Mouse (Mus musculus) monocyte, adult 59 days (primary cell): ENCODE measurements around the gene Tead2. TPM values are rescaled to one million over a fixed set of nuclear protein-coding genes. Genes with fewer than 3 reads are reported as not detected.

Source experiments
- total RNA-seq, 2 experiments: library from RNA; stranded (reverse); gene quantifications; one replicate each; pipeline ENCODE4 v1.2.4; 2023

Tead2 gene
- 1 to 10 TPM in 1 of 2 experiments, under 1 TPM in 1; 0.46 to 3.1 TPM for total RNA-seq

GRCm38 (mm10) chr7:45215673-45216441, at the start of gene Tead2:
TSS of gene Tead2 (plus strand) at chr7:45215753.

DNA sequence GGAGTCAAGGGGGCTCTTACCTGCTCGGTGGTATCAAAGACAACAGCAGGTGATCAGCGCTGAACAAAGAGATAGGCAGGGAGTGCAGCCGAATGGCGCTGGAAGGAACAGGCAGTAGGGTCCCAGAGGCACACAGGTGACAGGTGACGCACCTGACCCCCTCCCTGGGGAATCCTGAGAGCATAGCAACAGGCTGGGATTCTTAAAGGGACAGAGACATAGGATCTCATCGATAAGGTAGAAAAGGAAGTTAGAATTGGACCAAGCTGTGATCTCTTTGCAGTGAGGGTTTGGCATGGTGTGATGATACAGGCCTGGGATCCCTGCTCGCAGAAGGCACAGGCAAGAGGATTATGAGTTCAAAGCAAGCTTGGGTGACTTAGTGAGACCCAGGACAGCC, 36.1 kb upstream of the Tead2 start, which contains the start of gene Gfy:
Gene Gfy, minus strand, starts transcription at position 101 of the 400 bp plus-strand sequence.

GRCm38 (mm10) chr7:45180896-45181477, 34.6 kb upstream of the Tead2 start, which contains the start of gene Pth2:
TSS of gene Pth2 (plus strand) at chr7:45180995.

GRCm38 (mm10) chr7:45204380-45205143, 11.0 kb upstream of the Tead2 start, which contains the start of gene Ccdc155:
TSS of gene Ccdc155 (minus strand) at chr7:45204892.

DNA sequence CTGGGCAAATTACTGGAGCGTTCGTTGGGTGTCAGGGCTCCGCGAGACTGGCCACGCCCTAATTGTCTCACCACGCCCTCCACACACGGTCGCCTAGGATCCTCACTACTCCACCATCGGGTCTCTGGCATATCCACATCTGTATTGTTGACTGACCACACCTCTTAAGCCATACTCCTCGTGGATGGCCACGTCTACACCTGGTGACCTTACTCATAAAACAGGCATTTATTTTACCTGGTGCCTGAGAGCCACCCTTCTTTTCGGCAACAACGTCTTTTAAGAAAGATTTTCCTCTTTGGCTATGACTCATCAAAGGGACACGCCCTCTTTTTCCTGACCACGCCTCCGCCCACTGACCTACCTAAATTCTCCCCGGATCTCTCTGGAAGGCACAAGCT, 3.7 kb upstream of the Tead2 start, which contains the start of gene Dkkl1:
Gene Dkkl1, minus strand, starts transcription at position 297 of the 401 bp plus-strand sequence.

DNA sequence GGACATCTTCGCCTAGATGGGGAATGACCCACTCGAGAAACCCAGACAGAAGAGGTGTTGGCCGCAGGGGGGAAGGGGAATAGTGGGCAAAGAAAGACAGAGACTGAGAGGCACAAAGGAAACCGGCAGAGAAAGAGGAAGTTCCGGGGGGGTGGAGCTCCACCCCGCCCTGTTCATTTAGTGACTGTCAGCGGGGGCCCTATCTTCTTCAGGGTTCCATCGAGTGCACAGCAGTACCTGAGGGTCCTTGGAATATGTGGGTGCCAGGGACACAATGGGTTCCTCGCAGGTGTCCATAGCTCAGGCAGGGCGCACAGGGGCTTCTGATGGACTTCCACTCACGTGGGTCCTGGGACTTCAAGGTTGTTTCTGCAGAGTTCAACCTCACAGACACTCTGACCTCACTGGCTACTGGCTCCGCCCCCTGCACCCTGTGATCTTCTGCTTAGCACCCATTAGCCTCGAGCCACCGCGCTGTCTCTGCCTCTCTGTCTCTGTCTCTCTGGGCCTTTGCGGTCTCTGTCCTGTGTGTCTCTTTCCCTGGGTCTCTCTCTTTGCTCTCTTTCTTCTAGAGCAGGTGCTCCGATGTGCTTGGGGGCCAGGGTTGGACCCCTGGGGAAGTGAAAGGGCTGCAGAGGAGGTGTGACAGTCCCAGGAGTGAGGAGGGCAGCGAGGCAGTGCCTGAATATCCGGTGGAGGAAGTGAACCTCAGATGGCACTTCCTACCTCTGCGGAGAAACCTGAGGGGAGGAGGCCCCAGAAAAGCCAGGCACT, 23.4 kb downstream of the Tead2 start, which contains the start of gene Cd37:
Gene Cd37, minus strand, starts transcription at position 393 of the 774 bp plus-strand sequence.

DNA sequence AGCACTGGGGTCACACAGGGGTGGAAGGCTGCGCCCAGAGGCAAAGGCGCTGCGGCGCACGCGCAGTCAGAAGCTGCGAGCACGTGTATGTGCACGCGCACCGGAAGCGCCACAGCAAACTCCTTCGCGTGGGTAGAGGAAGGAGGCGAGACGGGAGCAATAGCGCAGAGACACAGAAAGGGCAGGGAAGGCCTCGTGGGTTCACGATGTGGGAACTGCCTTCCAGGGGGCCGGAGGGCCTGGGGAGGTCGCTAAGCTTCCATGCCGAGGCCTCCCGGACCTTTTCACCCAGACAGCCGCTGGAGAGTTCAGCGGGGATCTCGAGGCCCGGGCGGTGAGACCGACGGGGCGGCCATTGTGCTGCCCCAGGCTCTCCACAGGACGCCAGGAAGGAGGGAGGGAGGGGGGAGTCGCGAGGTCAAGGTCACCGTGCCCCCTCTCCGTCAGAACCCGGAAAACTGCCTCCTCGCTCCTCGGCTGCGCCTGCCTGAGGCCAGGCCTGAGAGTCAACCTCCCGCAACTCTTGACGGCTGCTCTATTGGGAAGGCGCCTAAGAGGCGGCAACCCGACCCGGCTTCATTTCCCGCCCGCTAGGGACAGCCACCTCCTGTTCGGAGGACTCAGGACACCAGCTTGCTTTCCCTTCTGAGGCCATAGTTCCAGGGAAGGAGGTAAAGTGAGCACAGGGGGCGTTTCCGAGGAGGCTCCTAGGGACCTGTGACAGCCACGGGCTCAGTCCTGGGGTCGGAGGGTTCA, 25.3 kb downstream of the Tead2 start, which contains the start of gene Slc6a16:
Gene Slc6a16, plus strand, starts transcription at position 453 of the 756 bp plus-strand sequence.

DNA sequence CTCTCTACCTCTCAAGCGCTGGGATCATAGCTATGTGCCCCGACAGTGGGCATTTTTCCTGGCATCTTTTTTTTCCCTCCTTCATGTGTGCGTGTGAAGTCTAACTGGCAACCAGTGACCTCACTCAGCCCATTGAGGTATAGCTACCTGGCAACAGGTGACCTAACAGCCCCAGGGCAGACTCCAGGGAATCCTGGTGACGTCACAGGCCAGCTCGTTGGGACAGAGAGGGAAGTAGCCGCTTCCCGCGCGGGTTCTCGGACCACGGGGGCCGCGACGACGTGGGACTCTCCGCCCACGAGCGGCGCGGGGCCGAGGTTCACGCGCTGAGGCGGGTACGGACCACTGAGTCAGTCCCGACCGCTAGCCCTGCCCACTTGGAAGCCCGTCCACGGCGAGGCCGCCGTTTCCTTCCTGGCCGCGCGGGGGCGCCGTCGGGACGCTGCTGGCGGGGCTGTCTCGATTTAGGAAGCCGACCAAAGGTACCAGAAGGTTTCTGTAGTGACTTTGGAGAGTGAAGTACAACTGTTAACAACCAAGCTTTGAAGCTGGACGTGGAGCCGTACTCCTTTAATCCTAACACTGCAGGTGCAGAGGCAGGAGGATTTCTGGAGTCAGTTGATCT, 61.7 kb downstream of the Tead2 start, which contains the start of gene Slc6a21:
Gene Slc6a21, plus strand, starts transcription at position 378 of the 625 bp plus-strand sequence.

Other genes with a start within 250 kb of the Tead2 start
- 1 to 10 TPM in 1 of 2 experiments, under 1 TPM in 1; 0.63 to 2.0 TPM for gene Cpt1c, start 240.9 kb upstream of the Tead2 start, total RNA-seq
- 10 to 100 TPM; 73.2 to 92.6 TPM for gene Prmt1, start 229.2 kb upstream of the Tead2 start, total RNA-seq
- gene Irf3, start 218.1 kb upstream of the Tead2 start, total RNA-seq = 100 to 1,000 TPM in 1 of 2 experiments, 10 to 100 TPM in 1; 99.4 to 105 TPM
- gene Bcl2l12, start 217.0 kb upstream of the Tead2 start, total RNA-seq = 10 to 100 TPM; 12.7 to 21.1 TPM
- gene Scaf1, start 199.4 kb upstream of the Tead2 start, total RNA-seq = 10 to 100 TPM; 79.7 to 88.3 TPM
- 100 to 1,000 TPM; 157 to 168 TPM for gene Rras, start 197.8 kb upstream of the Tead2 start, total RNA-seq
- 10 to 100 TPM; 36.6 to 38.5 TPM for gene Prr12, start 162.9 kb upstream of the Tead2 start, total RNA-seq
- gene Nosip, start 153.3 kb upstream of the Tead2 start, total RNA-seq = 10 to 100 TPM; 43.8 to 49.1 TPM
- gene Prrg2, start 153.1 kb upstream of the Tead2 start, total RNA-seq = 10 to 100 TPM; 14.4 to 16.2 TPM
- gene Rcn3, start 123.5 kb upstream of the Tead2 start, total RNA-seq = 1 to 10 TPM; 3.8 to 4.9 TPM
- gene Fcgrt, start 111.9 kb upstream of the Tead2 start, total RNA-seq = 100 to 1,000 TPM; 134 to 157 TPM
- 1,000 to 10,000 TPM; 2,292 to 2,480 TPM for gene Rps11, start 91.3 kb upstream of the Tead2 start, total RNA-seq
- gene Rpl13a, start 87.0 kb upstream of the Tead2 start, total RNA-seq = 1,000 to 10,000 TPM; 1,720 to 2,206 TPM
- gene Gm45713, start 79.5 kb upstream of the Tead2 start, total RNA-seq = not detected
- 10 to 100 TPM; 38.8 to 44.7 TPM for gene Flt3l, start 79.3 kb upstream of the Tead2 start, total RNA-seq
- 10 to 100 TPM; 40.7 to 42.0 TPM for gene Pih1d1, start 61.5 kb upstream of the Tead2 start, total RNA-seq
- gene Aldh16a1, start 61.2 kb upstream of the Tead2 start, total RNA-seq = 100 to 1,000 TPM; 133 to 144 TPM
- not detected for gene Slc17a7, start 51.8 kb upstream of the Tead2 start, total RNA-seq
- not detected for gene Gfy, start 36.2 kb upstream of the Tead2 start, total RNA-seq
- not detected for gene Pth2, start 34.8 kb upstream of the Tead2 start, total RNA-seq
- gene Ccdc155, start 10.9 kb upstream of the Tead2 start, total RNA-seq = not detected
- gene Dkkl1, start 3.6 kb upstream of the Tead2 start, total RNA-seq = 1 to 10 TPM in 1 of 2 experiments, under 1 TPM in 1; 0.71 to 1.8 TPM
- 100 to 1,000 TPM; 153 to 162 TPM for gene Cd37, start 23.4 kb downstream of the Tead2 start, total RNA-seq
- not detected for gene Slc6a16, start 25.3 kb downstream of the Tead2 start, total RNA-seq
- gene Slc6a21, start 61.8 kb downstream of the Tead2 start, total RNA-seq = under 1 TPM in 1 of 2 experiments, not detected in 1; 0.27 TPM
- 10 to 100 TPM; 13.8 to 14.3 TPM for gene Trpm4, start 118.0 kb downstream of the Tead2 start, total RNA-seq
- not detected for gene Hrc, start 119.5 kb downstream of the Tead2 start, total RNA-seq
- under 1 TPM; 0.18 to 0.67 TPM for gene Ppfia3, start 151.3 kb downstream of the Tead2 start, total RNA-seq
- not detected for gene Lin7b, start 154.8 kb downstream of the Tead2 start, total RNA-seq
- 100 to 1,000 TPM; 372 to 402 TPM for gene Snrnp70, start 180.0 kb downstream of the Tead2 start, total RNA-seq
- gene Kcna7, start 189.9 kb downstream of the Tead2 start, total RNA-seq = not detected
- not detected for gene Ntf5, start 197.9 kb downstream of the Tead2 start, total RNA-seq
- not detected for gene Lhb, start 205.1 kb downstream of the Tead2 start, total RNA-seq
- 10 to 100 TPM in 1 of 2 experiments, 1 to 10 TPM in 1; 7.7 to 10.9 TPM for gene Gys1, start 219.1 kb downstream of the Tead2 start, total RNA-seq
- gene Ruvbl2, start 222.3 kb downstream of the Tead2 start, total RNA-seq = 10 to 100 TPM; 27.3 to 29.0 TPM
- 1,000 to 10,000 TPM; 2,883 to 3,990 TPM for gene Ftl1, start 244.1 kb downstream of the Tead2 start, total RNA-seq